Mouse (Mus musculus) MEL-GATA-1-ER (cell line): ENCODE measurements around the gene Qsox1.

Experiments used
- DNase-seq: peaks from one replicate; pipeline ENCODE4 v3.0.0-alpha.2; 2012; ENCODE audit warnings: low read depth; ENCODE audit errors: extremely low read depth

Qsox1 gene

DNA sequence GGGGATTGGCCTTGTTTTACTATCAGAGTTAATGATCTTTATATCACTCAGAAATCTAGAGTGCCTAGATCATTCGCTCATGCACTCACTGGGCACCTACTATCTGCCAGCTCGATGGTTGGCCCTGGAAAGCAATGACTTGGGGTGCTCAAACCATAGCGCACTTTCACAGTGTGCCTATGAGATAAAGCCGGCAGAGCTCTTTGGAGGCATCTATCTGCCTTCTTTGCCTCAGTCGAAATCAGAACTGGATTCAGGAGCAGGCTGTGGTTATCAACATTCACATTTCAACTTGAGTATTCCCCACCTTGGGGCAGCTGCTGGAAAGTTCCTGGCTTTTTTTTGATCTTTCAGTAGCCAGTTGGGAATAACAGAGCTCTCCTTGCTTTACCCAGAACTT is 64.8 kb downstream of the Qsox1 start:
- DNase-seq: no peak

DNA sequence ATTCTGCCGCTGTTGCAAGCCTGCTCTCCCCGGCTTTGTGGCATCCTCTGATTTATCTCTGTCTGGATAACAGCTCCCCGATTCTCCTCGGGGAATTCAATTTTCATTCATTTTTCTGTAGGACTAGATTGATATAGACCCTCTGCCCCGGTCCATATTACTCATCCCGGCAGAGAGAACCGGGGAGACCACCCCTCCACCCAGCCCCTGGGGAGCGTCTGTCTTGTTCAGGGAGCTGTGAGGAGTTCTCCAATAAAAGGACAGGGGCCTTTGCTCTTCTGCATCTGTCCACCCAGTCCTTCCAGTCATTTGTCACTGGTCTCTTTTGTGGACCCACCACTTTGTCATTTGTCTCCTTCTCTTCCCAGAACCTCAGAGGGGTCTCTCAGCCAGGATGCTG is 65.7 kb downstream of the Qsox1 start:
- DNase-seq: no peak

DNA sequence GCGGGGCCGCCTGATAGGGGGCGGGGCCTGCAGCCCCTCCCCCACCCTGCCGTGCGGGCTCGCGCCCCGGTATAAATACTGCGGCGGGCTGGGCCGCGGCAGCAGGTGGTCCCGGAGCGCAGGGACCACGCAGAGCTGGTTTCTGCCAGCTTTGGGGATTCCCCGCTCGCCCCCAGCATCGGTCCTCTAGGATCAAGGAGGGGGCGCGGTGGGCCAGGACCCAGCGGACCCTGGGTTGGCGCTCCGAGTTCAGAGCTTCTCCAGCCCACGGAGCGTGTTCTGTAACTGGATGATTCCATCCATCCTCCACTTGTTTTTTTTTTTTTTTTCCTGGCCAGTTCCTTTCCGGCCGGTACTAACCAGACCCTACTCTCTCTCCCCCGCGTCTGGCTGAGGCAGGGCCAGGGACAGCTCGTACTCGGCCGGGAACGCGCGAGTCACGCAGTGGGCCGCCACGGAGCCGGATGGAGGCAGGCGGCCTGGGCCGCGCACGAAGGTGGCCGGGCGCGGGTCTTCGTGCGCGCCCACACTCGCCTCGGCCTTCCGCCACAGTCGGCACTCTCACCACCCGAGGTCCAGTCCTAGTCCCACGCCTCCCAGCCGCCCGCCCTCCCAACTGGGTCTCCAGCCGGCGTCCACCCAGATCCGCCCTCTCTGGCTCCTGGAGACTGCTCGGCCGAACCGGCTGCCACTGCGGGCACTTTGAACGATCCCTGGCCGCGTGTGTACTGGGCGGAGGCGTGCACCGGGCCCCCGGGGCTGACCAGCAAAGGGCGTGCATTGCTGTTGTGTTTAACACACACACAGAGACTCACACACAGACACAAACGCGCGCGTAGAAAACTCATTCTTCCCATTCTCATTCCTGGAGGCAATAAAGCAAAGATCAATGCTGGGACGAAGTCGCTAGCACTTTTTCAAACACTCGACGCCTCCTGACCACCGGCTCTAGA is 70.0 kb downstream of the Qsox1 start:
- DNase-seq: no peak

DNA sequence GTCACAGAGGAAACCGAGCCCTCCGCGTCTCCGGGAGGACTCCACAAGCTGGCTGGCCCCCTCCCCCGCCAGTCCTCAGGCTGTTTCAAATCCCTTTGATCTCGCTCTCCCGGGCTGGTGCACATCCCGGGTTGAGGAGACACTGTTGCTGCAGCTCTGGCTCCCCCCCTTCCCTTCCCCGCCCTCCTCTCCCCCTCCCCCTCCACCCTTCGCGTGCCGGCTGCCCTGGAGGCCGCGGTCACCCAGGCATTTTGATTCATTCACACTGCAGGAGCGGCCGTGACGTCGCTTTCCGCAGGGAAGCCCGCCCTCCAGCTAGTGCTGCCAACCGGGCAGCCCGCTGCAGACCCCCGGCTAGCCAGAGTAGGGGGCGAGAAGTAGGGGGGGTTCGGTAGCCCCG is 70.7 kb downstream of the Qsox1 start:
- DNase-seq: no peak

DNA sequence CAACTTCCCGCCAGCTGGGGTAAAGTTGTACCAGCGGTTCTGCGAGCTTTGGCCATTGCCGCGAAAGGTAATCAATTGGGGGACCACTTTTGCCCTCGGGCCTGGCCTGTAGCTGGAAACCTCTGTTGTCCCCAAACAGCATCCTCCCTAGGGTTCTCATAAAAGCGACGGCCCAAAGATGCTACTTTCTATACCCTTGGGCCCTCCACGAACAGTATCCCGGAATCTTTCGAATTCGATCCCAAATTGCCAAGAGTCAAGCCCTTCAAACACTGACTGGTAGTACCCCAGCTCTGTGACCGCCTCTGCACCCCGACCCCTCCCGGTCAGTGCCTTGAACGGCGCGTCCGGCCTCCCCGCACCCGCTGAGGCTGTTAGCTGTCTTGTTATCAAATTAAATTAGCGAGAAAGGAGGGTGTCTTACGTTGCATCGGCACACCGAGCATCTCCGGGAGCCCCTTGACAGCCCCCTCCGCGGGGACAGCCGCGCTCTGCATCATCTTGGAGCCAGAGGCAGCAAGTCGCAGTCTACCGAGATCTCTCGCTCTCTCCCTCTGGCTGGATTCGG is 71.2 kb downstream of the Qsox1 start:
- DNase-seq: no peak

DNA sequence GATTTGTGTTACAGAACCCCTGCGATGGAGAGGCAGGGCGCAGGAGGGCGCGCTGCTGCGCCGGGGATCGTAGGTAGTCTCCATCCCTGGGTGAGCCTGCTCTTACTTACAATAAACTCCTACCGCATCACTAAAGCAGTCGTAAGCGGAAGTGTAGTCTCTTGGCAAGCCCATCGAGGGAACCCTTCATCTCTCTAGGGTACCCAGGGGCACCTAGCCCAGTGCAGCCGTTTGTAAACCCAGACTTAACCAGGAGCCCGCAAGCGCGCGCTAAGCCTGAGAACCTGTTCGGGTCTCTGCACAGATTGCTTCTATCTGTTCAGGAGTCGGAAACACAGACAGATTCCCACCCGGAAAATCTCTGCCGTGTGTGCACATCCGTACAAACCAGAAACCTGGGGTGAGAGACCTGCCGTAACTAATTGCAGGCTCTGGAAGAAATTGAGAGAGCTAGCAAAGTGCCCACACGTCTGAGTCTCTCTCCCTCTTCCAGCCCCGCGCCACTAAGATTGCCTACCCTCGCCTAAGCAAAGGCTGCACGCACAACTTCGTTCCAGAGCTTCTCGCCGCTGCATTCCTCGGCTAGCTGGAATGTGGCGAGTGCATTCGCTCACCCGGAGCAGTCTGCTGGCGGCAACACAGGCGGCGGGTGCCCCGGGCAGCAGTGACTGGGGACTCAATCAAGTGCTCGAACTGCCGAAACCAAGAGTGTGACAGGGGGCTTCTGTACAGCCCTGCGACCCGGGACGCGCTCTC is 71.9 kb downstream of the Qsox1 start:
- no peak for DNase-seq

DNA sequence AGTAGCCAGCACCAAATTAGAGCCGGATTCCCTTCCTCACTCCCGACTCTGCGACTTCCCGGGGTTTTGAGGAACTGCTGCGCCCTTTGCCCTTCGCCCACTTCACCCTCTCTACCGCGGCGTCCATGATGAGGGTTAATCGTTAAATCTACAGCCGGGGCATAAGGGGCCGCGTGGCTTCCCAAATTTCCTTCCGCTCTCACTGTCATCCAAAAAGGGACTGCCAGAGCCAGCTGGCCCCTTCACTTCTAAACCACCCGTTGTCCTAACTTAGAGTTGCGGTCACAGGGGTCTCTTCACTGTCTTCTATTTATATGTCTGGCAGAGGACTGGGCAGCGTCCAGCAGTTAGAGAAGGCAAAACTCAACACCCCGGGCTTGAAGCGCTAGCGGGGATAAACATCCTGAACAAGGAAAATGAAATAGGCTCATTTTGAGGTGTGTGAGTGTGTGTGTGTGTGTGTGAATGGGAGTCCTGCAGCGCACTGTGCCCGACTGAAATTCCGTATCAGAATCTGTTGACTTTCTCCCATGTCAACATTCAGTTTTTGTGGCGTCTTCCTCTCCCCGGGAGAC is 74.8 kb downstream of the Qsox1 start:
- DNase-seq: no peak

DNA sequence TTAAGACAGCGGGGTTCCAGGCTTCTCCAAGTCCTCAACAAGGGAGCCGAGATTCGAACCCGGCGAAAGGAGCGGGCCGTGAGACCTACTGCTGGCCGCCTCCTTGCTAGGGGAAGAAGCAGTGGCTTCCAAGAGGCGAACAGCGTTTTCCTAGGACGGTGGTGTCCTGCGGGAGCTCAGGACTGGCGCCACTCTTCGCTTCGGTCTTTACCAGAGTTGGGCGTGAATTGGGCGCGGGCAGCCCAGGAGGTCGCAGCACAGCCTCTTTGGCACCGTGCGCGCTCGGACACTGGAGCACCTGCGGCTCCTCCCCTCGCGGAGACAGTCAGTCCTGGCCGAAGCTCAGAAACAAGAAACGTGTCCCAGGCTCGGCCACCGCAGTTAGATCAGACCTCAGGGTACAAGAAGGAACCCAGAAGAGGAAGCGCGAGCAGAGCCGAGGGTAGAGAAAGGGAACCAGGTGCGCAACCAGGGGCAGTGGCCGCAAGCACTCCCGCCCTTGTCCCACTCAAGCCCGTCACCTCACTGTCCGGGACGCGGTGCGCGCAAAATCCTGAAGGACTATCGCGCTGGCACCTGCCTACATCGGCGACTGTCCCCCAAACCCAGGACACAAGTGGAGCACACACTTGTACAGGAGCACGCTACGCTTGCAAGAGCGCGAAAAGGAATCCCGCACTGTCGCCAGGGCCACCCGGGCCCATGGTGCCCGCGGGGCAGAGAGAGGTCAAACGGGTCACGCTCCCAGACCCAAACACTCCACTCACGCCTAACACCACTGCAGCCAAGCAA is 75.5 kb downstream of the Qsox1 start:
- no peak for DNase-seq

DNA sequence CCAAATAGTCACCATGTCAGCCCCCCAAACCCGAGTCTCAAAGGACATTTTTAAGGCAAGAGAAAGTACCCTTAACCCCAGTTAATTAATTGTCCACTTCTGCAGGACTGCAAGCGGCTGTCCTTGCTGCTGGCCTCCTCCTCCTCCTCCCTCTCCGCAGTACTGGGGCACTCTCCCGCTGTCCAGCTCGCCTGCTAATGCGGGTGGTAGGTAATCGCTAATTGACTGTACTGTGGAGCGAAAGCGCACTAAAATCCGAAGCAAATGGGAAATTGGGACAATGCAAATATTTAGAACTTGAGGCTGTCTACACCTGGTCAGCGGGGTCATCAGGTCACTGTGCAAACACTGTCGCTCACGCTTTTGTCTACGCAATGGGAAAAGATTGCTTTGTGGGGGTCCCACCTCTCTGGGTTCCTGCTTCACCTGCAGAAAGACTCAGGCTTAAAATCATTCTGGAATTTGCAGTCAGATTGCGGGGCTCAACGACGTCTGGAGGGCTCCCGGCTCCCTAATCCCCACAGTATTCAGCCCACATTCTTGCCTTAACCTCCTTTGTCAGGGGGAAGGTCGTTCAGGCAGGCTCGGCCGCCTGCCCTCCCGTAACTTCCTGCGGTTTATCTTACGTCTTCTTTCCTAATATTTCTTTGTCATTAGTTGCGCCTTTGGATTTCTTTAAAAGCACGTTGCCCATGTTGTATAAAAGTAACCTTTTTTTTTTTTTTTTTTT is 76.4 kb downstream of the Qsox1 start:
- no peak for DNase-seq

DNA sequence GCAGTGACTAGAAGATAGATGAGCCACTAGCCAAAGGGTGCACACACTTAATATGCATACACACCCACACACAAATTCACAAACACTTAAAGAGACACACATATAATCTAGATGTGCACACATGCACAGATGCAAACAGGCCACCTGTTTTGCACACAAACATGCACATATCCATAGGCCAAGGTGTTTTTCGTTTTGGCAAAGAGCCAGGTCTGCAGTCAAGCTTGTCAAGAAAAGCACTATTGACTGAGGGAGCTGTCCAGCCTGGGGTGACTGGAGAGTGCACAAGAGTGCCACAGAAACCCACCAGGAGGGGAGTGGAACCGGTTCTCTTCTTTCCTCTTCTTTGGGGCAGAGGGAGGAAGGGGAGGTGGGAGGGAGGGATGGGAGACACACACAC is 81.5 kb downstream of the Qsox1 start:
- no peak for DNase-seq

DNA sequence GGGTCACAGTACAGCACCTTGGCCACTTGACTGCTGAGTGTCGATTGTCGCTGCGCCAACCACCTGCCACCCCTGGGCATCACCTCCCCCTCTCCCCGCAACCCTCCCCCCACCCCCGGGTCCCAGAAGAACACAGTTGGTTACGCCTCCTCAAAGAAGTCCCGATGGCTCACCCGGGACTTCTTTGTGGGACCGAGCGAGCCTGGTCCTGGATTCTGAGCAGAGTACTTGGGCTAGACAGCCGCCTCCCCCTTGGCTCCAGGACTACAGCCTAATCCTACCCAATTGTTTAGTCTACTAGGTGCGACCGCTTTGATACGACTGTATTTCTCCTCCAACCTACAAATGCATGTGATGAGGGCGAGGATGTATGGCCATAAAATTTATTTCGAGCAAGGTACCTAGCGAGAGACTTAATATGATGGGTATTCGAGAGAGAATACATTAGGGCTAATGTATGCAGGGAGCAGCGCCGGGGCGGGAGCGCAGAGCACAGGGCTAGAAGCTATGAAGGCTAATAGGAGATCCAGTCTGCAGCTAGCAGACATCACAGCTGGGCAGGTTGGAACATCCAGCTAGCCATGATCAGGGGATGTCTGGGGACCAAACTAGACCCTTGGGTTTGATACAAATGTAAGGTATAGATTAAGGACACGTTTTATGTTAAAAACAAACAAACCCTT is 83.4 kb downstream of the Qsox1 start:
- no peak for DNase-seq

DNA sequence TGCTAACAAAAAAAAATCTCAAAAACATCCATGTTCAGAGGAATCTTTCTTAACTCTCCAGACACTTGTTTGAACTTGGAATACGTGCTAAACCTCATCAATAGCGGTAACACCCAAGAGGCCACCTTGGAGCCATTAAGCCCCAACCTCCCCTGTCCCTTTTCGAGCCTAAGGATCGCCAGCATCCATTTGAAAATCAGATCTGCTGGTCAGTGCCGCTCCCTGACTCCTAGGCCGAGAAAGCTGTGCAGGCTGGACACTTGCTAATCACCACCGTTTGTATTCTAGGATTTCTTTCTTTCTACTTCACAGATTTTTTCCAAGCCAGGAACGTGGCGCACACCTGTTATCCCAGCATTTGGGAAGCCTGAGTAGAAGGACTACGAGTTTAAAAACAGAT is 84.9 kb downstream of the Qsox1 start:
- DNase-seq: no peak
